Mouse (Mus musculus) bone marrow, adult 2 months (tissue): ENCODE results near the gene Atxn1.

Source experiments
- CTCF ChIP-seq: fragments of 200-500 bp; IDR thresholded peaks from 2 replicates; pipeline ENCODE4 v1.5.1; 2011; ENCODE audit warnings: low read length, control low read depth; ENCODE audit not compliant: control insufficient read depth, insufficient read depth
- POLR2A ChIP-seq: fragments of 200-500 bp; IDR thresholded peaks from 2 replicates; pipeline ENCODE4 v1.6.1; 2011; ENCODE audit warnings: low read depth, mild to moderate bottlenecking, control low read depth, low read length, borderline replicate concordance; ENCODE audit not compliant: control insufficient read depth

GRCm38 (mm10) chr13:45535731-45536453 lies 428.9 kb downstream of the Atxn1 start:
- no peak for TF ChIP-seq CTCF
- no peak for TF ChIP-seq POLR2A
